Mouse (Mus musculus) fibroblast of lung, adult 2 months (primary cell): ENCODE data around the gene Hsd11b2.

Experiments used
- DNase-seq: peaks from one replicate; pipeline ENCODE4 v3.0.0-alpha.2; 2011; ENCODE audit warnings: low read depth

The Hsd11b2 gene

GRCm38 (mm10) chr8:105484392-105484791 is 34.2 kb upstream of the Hsd11b2 start:
- peak; percentile 62 for DNase-seq

- DNase-seq = no peak
Measured at GRCm38 (mm10) chr8:105488082-105488481, 30.5 kb upstream of the Hsd11b2 start.

GRCm38 (mm10) chr8:105489281-105489680 is 29.3 kb upstream of the Hsd11b2 start:
- DNase-seq = no peak

GRCm38 (mm10) chr8:105493495-105493894 is 25.1 kb upstream of the Hsd11b2 start:
- no peak for DNase-seq

GRCm38 (mm10) chr8:105494566-105494965 is 24.0 kb upstream of the Hsd11b2 start:
- DNase-seq = no peak

GRCm38 (mm10) chr8:105495350-105496302 is 22.9 kb upstream of the Hsd11b2 start:
- DNase-seq = no peak

- DNase-seq = peak; percentile 56
Measured at GRCm38 (mm10) chr8:105496439-105497180, 21.9 kb upstream of the Hsd11b2 start, which contains the start of gene Zdhhc1. TSS of gene Zdhhc1 (minus strand) at chr8:105496902.

- no peak for DNase-seq
Measured at GRCm38 (mm10) chr8:105499787-105500186, 18.8 kb upstream of the Hsd11b2 start.

GRCm38 (mm10) chr8:105504617-105505016 is 13.9 kb upstream of the Hsd11b2 start:
- DNase-seq = no peak

GRCm38 (mm10) chr8:105506977-105507376 is 11.6 kb upstream of the Hsd11b2 start:
- no peak for DNase-seq

- DNase-seq = no peak
Measured at GRCm38 (mm10) chr8:105508758-105509157, 9.8 kb upstream of the Hsd11b2 start.

GRCm38 (mm10) chr8:105509997-105510735 is 8.4 kb upstream of the Hsd11b2 start:
- DNase-seq = no peak

GRCm38 (mm10) chr8:105514194-105514593 is 4.4 kb upstream of the Hsd11b2 start:
- no peak for DNase-seq

- no peak for DNase-seq
Measured at GRCm38 (mm10) chr8:105514656-105515055, 3.9 kb upstream of the Hsd11b2 start.

GRCm38 (mm10) chr8:105516018-105516645 is 2.4 kb upstream of the Hsd11b2 start:
- DNase-seq = no peak

GRCm38 (mm10) chr8:105517346-105517745 is 1.2 kb upstream of the Hsd11b2 start:
- DNase-seq = no peak

GRCm38 (mm10) chr8:105519591-105519990 is 1.0 kb downstream of the Hsd11b2 start:
- DNase-seq = no peak

- no peak for DNase-seq
Measured at GRCm38 (mm10) chr8:105520521-105520920, 2.0 kb downstream of the Hsd11b2 start.

- DNase-seq = no peak
Measured at GRCm38 (mm10) chr8:105521061-105521460, 2.5 kb downstream of the Hsd11b2 start.

GRCm38 (mm10) chr8:105521995-105522769 is 3.6 kb downstream of the Hsd11b2 start:
- no peak for DNase-seq

- DNase-seq = no peak
Measured at GRCm38 (mm10) chr8:105522890-105523289, 4.3 kb downstream of the Hsd11b2 start.
